Comparison of ENCODE assay signal across 8 mouse cellular contexts in genomic region chr13:114817751-114818360, GRCm38 (mm10). TPM values are rescaled to one million over a fixed set of nuclear protein-coding genes. Genes with fewer than 3 reads are reported as not detected.
DNase-seq lines count a peak whose midpoint lies in the region; ATAC-seq lines count a peak whose summit lies in the region.

Gene Mocs2 (plus strand): TSS chr13:114818236.

- peak; percentile 100 for ATAC-seq in hindbrain, embryonic 16.5 days

- peaks cover 48% of the 10 kb centered on the region for H3K79me2 ChIP-seq in macrophage (ENCODE audit: inconsistent target)

- peak; percentile 93 for DNase-seq in T-cell, adult 2 months (ENCODE audit: low spot score)
- peak; percentile 90 to 92 for DNase-seq in cerebellum, postnatal 36 days
- peak; percentile 94 for DNase-seq in gastrocnemius, adult 18-20 months (ENCODE audit: low spot score)
- DNase-seq in left cerebral cortex, adult 18-20 months (ENCODE audit: low spot score in 2 of 2), result peak; percentile 92 to 94
- peak; percentile 93 for DNase-seq in right cerebral cortex, adult 18-20 months
- peak; percentile 84 for DNase-seq in urinary bladder, postnatal 10 days (ENCODE audit: low spot score)

- under 1% methylated on average over 33 of the region's 39 CpGs for WGBS in hindbrain, embryonic 16.5 days
- under 1% methylated on average over 39 of the region's 39 CpGs for WGBS in macrophage (ENCODE audit: missing documents)

- H3K27me3 ChIP-seq in hindbrain, embryonic 16.5 days (replicated peaks; ENCODE audit: control insufficient read depth, insufficient read depth, low read length), result no peaks in the 10 kb centered on the region

- H3K9ac ChIP-seq in hindbrain, embryonic 16.5 days (ENCODE audit: low read depth, low read length), result peak within 1 kb of the TSS; percentile 68

- peaks cover 7% of the 10 kb centered on the region for H3K4me1 ChIP-seq in hindbrain, embryonic 16.5 days (ENCODE audit: control insufficient read depth, insufficient read depth, low read depth, low read length)

- H3K27ac ChIP-seq in hindbrain, embryonic 16.5 days (ENCODE audit: low read depth, low read length), result no peak within 1 kb of the TSS
- peak within 1 kb of the TSS; percentile 29 for H3K27ac ChIP-seq in macrophage

- peak within 1 kb of the TSS; percentile 95 for H3K4me2 ChIP-seq in hindbrain, embryonic 16.5 days (ENCODE audit: low read length)

- peak within 1 kb of the TSS; percentile 69 for H3K4me3 ChIP-seq in hindbrain, embryonic 16.5 days (ENCODE audit: low read length)
- peak within 1 kb of the TSS; percentile 95 for H3K4me3 ChIP-seq in macrophage (ENCODE audit: inconsistent target)

- no peaks in the 10 kb centered on the region for H3K9me3 ChIP-seq in hindbrain, embryonic 16.5 days (ENCODE audit: control insufficient read depth, low read length)

- H3K36me3 ChIP-seq in hindbrain, embryonic 16.5 days (ENCODE audit: control insufficient read depth, insufficient read depth, low read length), result no peaks in the 10 kb centered on the region
- peaks cover 20% of the 10 kb centered on the region for H3K36me3 ChIP-seq in macrophage (ENCODE audit: inconsistent target)

RNA-seq across cellular contexts. Expression of gene Mocs2, which starts in this region (rescaled TPM):
- total RNA-seq in gastrocnemius, adult 18-20 months (2021), result 10 to 100 TPM; 40.3 to 49.3 TPM
- 136 and 144 TPM in 2 replicates for polyA plus RNA-seq in hindbrain, embryonic 16.5 days (2015; fragmentation: Nextera tagmentation; extraction: Ambion mirVana)
- total RNA-seq in left cerebral cortex, adult 18-20 months (2021), result 10 to 100 TPM; 69.4 to 72.0 TPM
- 100 to 1,000 TPM in 1 of 26 experiments, 10 to 100 TPM in 25; 17.3 to 123 (median 57.6) TPM for total RNA-seq in macrophage (2018; cell fraction: chromatin; rRNA removed)
- total RNA-seq in macrophage (2018; cell fraction: cytosol; rRNA removed), result 100 to 1,000 TPM in 5 of 26 experiments, 10 to 100 TPM in 21; 53.2 to 113 (median 77.5) TPM
- total RNA-seq in macrophage (2018; cell fraction: nucleus; rRNA removed), result 100 to 1,000 TPM in 1 of 26 experiments, 10 to 100 TPM in 25; 18.2 to 124 (median 48.9) TPM
- polyA plus RNA-seq in macrophage (2018), result 68.1 to 80.7 TPM (median 77.9 TPM) in 3 replicates
